Mouse (Mus musculus) cerebellum, postnatal 36 days (tissue): ENCODE measurements at regions not wholly inside any gene's neighbourhood (a gene's known extent, or its start where the extent isn't known, plus 50 kb on each side); places are given as distances from the start of the nearest gene placed in this dataset.

ENCODE experiments used
- DNase-seq, 2 experiments: peaks; one replicate each; pipeline ENCODE4 v3.0.0; 2021 to 2022; ENCODE audit warnings: mixed read lengths in 2 of 2

DNA sequence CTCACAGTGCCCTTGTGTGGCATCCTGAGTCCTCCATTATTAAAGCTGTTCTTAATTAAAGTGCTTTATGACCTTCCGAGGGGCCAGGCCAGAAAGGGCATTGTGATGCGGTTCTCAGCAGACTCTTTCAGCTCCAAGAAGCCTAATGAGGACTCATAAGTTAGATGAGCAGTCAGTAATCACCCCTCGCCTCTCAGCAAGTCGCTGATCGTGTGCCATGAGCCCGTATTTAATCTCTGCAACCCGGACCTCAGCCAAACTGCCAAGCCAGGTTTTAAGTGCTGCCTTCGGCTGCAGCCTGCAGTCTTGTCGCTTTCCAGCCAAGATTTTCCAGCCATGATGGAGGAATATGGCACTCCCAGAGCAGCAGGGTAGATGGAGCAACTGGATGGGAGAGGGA is 56.1 kb upstream of the Rbfox1 start:
- peak in 1 of 2 experiments; percentile 10 for DNase-seq

DNA sequence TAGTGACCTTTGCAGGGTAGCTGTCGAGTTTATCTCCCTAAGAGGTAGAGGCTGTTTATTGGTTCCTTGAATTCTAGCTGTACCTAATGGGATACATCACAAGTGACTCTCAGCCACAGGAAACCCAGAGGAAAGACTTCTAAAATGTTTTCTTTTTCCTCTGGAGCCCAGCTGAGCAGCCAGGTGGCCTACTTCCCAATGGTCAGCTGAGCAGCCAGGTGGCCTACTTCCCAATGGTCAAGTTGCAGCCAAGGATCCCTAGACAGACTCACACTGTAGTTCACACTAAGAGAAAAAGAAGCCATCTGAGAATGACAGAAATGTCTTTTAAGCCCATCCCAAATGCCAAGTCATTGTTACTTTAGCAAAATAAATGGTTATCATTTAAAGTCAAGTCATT is 61.8 kb upstream of the Rbfox1 start:
- DNase-seq: peak; percentile 42 to 46

DNA sequence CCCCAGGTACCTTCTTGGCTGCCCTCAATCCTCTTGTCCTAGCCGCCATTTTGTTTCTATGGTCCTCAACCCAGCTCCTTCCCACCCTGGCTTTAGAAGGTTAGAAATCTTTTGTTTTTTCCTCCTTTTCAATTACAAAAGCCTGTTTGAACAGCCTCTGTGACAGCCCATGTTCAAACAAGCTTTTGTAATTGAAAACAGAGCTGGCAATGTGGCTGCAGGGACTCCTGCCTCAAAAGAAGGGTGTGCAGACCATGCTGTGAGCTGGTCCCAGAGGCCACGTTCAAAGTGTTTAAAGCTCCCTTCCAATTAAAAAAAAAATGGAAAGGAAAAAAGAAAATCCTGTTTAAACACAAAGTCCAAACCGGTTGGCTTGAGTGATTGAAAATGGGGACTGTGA is 68.0 kb upstream of the Rbfox1 start:
- no peak for DNase-seq

DNA sequence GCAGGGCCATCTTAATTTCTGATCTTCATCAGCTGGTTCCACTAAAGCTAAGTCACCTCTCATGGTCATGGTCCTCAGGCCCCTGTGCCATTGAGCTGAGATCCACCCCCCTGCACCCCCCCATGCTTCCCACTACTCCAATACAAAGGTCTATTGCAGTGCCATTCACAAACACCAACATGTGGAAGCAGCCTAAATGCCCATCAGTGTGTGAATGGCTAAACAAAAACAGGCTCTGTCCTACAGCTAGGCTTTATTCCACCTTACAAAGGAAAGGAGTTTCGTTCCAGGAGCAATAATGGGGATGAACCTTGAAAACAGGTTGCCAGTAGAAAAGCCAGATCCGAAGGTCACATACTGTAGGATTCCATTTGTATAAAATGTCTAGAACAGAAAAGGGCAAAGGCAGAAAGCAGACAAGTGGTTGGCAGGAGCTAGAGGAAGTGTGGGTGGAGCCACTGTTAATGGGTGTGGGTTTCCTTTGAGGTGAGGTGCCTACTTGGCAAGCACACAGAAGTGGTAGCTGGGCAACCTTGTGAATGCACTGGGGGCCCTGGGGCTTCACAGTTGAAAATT is 72.8 kb upstream of the Rbfox1 start:
- DNase-seq: no peak

DNA sequence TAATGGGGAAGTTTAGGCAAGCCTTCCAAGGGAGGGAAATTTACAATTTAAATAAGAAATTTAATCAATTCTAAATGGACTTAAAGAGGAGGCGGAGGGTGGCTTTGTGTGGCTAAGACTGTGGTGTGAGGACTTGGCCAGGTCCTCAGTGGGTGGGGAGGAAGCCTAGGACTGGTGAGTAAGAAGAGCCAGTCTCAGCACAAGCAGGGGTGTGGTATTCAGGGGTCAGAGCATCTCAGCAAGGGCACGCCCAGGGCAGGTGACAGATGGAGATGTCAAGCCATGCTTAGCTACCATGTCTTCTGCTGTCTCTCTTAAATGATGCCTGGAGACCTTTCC is 73.5 kb upstream of the Rbfox1 start:
- DNase-seq: peak in 1 of 2 experiments; percentile 15

DNA sequence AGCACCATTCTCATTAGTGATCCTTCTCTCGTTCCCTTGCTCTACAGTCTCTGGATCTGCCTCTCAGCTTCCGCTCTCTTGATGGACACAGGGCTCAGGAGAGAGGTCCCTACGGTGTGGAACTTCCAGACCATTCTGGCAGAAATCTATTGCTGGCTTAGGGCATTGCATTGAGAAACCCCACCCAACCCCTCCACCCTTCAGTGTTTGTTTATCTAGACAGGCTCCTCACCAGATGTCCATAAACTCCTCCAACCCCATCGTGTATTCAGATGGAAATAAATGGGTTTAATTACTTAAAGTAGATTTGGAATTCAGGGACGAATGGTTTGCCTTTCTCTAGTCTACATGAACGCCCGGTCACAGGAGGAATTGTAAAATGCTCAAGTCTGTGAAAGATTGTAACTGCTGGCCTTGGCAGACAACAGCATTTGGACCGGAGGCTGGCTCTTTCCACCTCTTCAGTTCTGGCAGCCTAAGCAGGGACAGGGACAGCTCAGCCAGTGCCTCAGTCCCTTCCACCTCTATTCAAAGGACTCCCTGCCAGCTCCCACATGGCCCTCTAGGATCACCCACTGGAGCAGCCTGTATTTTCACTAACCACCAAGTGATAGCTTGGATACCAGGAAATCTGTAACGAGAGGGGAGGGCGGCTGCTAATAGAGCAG is 74.0 kb upstream of the Rbfox1 start:
- peak; percentile 64 to 66 for DNase-seq

DNA sequence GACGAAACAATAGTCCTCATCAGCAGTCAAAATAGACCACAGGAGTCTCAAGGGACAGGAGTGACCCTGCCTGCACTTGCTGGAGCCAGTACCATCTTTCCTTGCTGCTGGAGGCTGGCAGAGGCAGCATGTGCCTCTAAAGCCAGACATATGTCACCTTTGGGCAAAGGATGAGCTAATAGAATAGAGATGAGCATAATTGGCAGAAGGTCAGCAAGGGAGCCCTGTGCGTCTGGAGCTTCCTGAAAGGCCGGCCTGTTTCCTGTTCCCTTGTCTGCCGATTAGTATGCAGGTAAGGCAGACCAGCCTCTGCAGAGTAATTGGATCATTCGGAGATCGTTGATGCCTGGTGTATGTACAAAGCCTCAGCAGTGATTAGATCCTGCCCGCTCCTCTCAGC is 87.0 kb upstream of the Rbfox1 start:
- peak; percentile 74 to 76 for DNase-seq

DNA sequence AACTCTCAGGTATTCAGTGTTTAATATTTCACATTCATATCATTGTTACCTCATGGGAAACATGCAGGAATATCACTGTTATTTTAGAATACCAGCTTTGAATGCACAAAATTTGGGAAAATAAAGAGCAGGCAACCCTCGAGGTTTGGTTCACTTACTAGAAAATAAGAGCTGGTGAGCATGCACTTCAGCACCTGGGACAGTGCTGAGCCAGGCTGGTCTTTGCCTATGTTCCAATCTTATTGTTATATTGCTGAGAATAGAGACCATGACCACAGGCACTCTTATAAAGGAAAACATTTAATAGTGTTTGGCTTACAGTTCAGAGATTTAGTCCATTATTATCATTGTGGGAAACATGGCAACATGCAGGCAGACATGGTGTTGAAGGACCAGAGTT is 92.9 kb upstream of the Rbfox1 start:
- no peak for DNase-seq

DNA sequence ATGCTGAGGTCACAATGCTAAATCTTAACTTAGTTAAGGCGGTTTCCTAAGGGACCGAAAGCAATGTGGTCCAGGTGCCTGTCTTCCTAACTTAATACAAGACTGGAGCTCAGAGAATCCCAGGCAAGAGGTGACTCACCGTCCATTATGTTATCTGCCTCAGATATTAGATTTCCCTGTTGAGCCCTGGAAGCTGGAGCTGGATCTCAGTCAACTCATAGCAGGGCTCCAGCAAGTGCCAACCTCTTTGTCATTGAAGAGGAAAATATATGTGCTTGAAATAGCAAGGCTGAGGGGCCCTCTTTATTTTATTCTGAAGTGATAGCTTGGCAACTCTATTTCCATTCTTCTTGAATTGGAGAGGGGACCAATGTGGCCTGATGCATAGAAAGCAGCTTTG is 95.0 kb upstream of the Rbfox1 start:
- DNase-seq: peak; percentile 59 to 67

DNA sequence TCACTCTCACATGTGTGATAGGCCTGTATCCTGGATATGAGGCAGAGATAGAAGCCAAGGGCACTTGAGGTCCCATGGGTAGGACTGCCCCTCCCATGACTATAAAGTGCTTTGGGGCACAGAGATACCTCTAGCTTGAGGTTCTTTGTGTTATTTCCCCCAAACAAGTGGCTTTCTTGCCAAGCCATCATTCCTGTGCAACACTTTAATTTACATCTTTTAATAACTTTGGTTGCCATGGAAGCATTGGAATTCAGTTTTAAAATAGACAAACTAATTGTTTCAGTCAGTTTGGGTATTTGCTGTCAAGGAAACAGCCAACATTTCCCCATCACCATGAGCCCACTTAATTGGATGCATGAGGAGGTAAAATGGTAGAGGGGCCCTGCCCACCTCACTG is 97.9 kb upstream of the Rbfox1 start:
- DNase-seq: no peak

DNA sequence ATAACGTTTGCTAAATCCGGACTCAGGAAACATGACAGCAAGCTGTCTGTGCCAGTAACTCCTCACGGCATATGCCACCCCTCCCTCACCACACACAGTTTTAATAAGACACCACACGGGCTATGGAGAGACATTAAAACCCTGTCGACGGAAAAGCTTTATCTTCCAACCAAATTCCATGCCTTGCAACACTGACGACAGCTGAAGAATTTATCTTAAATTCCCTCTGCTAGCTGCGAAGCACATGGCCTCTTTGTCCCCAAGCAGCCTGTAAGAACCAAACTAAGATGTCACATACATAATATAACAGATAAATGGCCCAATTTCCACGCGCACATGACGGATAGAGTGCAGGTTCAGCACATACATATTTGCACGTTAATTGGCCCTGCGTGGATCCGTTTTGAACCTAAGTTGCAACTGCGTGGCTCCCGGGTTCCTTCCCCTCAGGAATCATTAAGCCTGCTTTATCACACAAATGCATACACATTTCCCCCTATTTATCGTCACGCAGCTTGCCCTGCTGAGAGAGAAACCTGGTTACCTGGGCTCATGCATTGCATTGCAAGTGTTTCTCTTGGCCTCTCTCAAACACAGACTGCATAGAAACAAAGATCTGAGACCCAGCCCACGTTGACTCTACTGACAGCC is 118.3 kb upstream of the Rbfox1 start:
- DNase-seq: no peak

DNA sequence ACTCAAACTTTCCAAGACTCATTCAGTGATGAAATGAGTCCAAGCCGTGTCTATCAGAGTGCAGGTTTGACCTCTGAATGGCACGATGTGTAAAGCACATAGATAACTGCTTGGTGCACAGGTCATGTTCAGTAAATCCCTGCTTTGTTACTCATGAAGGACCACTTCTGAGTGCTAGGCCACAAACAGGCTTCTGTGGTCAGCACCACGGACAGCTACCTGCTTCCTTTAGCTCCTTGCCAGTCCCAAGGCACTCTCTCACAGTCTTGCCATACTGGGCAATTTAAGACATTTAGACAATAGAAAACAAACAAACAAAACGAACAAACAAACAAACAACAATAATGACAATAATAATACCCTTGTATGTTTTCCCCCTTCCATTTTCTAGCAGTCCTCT is 120.0 kb upstream of the Rbfox1 start:
- DNase-seq: no peak

DNA sequence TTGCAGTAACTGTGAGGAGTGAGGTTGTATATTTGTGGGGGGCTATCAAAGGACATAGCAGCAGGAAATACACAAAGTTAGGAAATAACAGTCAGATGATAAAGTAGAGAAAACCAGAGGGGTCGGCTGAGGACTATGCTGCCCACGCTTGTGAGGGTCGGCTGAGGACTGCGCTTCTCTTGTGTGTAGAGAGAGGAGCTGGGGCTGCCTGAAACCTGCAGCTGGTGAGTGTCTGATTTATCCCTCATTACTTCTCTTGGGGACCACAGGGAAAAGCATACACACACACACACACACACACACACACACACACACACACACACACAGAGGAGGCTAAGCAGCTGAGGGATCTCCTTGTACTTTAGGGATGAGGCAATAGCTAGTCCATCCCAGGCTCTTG is 124.3 kb upstream of the Rbfox1 start:
- DNase-seq: no peak

DNA sequence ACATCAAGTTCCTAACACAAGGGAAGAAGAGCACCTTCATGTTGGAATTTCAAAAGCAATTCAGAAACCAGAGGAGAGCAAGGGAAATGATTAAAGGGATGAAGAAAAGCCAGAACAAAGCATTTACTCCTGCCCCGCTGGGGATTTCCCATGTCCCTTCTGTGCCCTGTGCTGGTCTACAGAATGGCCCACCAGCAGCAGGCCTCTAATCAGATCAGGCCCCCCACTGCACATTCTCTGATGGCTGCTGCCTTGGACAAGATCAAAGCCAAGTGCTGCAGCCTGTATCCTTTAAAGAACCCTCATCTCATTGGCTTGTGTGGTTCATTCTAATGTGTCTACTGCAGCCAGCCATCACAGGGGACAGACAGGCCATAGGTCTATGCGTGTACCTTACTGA is 126.1 kb upstream of the Rbfox1 start:
- DNase-seq: no peak

DNA sequence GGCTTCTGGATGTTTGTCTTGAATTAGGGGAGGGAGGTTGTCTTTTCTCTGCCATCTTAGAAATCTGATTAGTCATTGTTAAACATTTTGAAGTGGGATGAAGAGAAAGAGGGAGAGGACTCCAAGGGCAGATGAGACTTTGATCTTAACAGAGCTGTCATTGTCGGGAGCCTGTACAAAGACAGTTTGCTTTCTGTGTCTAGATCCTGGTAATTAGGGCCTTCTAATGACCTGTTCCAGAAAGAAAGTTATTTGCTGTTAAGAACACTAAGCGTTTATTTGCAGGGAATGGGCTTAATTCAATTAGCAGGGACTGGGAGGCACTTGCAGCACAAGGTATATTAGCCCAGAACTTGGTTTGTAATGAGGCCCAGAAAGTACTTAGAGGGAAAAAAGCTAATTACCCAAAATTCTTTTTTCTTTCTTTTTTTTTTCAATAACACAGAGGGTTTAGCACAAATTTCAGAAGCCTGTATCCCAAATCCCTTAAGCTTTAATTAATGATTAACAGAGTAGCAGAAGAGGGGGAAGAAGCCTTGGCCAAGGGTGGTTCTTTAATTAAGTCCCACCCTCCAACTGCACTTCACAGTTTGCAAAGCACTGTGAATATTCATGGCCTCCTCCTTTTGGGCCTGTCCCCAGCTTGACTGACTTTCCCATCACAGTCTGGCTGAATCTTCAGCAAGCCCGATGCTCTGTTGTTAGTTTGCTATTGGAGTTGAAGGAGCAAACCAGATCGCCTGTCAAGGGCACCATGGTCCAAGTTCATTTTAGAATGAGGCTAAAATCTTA is 142.2 kb upstream of the Rbfox1 start:
- no peak for DNase-seq

DNA sequence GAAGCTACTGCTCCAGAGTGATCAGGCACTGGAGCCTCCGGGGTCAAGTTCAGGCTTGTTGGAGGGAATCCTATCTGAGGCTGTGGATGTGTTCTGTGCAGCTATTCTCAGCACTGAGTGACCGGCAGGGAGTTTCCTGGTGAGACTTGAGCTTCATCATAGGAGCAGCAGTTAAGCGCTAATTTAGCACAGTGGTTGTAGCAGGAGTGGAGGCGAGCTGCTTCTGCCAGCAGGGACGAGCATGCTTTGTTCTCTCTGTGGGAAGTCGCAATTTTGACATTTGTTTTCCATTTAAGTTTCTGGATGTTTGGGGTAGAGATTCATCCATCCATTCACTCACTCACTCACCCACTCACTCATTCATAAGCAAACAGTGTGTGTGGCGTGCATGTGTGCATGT is 144.4 kb upstream of the Rbfox1 start:
- DNase-seq: no peak

DNA sequence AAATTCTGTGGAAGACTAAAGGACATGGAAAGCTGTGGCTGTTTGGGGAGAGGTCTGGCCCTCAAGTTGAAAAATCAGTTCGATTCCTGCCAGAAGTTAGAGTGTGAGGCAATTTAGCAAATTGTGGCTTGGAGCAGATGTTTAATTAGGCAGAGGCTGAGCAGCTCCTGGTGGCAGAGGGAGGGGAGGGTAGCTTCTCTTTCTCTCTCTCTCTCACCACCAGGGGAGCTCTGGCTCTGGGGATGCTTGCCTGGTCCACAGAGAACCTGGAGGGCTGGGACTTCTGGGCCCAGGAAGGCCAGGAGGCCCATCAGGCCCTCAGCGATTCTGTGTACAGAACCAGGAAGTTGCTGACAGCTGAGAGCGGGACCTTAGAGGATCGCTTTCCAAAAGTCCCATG is 151.5 kb upstream of the Rbfox1 start:
- no peak for DNase-seq

DNA sequence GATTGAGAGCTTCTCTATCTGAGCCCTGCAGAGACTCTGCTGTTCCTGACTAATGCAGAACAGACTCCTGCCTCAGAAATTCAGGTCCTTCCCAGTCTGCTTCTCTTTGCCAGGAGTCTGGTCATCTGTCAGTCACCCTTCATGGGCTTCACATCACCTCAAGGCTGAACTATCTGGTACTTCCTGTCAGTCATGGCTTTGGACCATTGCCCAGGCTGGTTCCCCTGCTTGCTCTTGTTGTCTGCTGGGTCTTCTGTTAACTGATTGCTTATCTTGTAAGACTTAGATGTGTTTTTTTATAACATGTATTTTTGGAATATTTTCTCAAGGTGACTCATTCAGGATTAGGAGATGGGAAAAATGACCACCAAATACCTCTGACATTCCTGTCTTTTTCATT is 162.6 kb upstream of the Rbfox1 start:
- no peak for DNase-seq

DNA sequence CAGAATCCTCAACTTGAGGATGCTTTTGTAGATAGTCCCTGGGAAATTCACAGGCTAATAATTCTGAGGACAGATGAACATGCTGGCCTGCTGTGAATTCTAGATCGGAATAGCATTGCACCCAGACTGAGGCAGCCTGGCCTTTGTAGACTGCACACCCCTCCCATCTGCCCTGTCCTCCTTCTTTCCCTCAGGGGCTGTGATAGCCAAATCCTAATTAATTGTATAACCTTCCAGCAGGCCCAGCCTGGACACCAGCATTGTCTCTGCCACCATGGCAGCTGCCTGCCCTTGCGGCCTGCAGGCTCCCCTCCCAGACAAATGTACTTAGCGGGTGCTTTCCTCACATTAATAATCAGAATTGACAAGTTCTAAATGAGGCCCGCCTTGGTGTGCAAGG is 171.7 kb upstream of the Rbfox1 start:
- DNase-seq: peak; percentile 14 to 17

DNA sequence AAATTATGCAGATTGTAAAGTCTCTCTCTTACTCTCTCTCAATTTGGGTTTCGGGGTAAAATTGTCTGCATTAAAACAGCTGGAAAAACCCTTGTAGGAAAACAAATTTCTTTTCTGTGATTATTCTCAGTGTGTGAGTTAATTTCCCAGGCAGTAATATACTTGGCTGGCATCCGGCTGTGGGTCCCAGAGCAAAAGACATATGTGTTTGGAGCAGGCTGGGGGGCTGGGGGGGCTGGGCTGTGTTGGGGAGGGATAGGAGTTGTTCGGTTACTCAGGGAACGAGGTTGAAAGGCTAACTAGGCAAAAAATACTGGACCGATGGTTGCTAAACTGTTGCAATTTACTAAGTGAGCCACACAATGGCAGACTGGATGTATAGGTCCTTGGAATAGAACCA is 175.3 kb upstream of the Rbfox1 start:
- no peak for DNase-seq

DNA sequence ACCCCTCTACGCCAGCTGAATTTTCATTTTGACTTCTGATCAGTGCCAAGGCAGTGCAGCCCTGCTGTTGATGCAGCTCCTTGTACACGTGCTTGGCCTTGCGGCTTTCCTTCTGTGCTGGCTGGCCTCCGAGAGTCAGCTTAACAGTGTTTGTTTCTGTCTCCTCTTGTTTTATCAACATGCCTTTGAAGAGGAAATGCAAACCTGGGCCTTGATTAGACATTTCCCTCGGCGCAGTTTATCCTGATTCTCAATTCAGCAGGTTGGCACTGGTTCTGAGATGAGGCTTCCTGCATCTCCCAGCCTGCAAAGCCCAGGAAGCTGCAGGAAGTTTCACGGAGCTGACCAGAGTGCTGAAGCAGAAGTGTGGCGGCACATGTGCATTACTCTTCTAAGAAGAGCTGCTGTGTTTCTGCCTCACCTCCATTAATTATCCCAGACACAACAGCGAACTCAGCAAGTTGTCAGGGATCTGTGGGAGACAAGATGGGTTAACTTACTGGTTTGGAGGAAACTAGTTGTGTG is 184.4 kb upstream of the Rbfox1 start:
- DNase-seq: no peak

DNA sequence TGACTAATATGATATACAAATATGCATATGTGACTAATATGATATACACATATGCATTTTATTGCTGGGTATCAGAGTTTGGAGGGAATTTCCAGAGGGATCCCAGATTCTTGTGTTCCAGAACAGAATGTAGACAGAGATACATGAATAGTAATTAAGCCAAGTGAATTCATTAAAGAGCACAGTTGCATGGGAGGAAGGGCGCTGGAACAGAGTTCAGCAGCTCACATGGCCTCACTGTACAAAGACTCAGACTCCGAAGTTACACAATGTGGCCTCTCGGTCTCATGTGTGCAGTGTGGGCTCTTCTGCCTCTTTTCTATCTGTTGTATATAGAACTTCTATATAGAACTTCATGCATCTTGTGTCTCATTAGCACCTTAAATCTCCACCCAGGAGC is 196.8 kb upstream of the Rbfox1 start:
- DNase-seq: no peak

DNA sequence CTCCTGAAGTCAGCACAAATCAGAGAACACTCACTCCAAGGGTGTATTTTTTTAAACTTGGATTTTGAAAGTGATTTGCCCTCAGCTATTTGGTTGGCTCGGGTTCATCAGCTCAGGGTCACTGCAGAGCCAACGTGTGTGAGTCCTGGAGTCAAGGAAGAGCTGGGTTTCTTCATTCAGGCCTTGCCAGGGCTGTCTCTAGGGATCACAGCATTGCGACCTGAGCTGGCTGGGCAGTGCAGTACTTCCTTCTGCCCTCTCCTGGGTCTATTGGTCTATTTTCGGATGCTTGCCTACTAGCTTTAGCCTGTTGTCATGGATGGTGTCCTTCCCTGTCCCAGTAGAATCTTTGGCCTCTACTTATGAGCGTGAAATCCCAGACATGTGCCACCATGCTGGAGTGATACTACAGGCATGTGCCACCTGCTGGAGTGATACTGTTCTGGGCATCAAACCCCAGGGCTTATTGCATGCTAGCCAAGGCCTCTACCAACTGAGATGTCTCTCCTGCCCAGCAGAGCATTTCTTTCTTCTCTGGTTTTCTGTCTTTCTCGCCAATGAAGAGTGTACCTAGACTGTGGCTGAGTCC is 211.7 kb upstream of the Rbfox1 start:
- peak in 1 of 2 experiments; percentile 6 for DNase-seq
